ENCODE assay signal across 21 mouse cellular contexts in genomic region chr10:127736916-127737315, GRCm38 (mm10). TPM values are rescaled to one million over a fixed set of nuclear protein-coding genes. Genes with fewer than 3 reads are reported as not detected.
DNase-seq lines count a peak whose midpoint lies in the region; ATAC-seq and TF ChIP-seq lines count a peak whose summit lies in the region.
"Had no signal": no experiment of that assay in that cellular context is flagged by ENCODE, and none has a peak within 500 bp of the region (broad histone marks: within the 10 kb centered on the region; RNA-seq: fewer than 3 reads in every experiment).

No protein-coding gene starts in this region.

- peak overlapping the region; percentile 23 for H3K27ac ChIP-seq in liver, embryonic 12.5 days
- H3K27ac ChIP-seq in liver, embryonic 11.5 days (ENCODE audit: low read depth, low read length), result no peak overlapping the region
- H3K27ac ChIP-seq in bone marrow macrophage, adult 2 months (ENCODE audit: insufficient read depth, low read depth, low read length), result peak overlapping the region; percentile 68
- H3K27ac ChIP-seq in liver, postnatal 0 days (ENCODE audit: low read depth), result peak overlapping the region; percentile 85
- H3K27ac ChIP-seq in midbrain, postnatal 0 days (ENCODE audit: low read depth, low read length), result no peak overlapping the region
- no peak overlapping the region for H3K27ac ChIP-seq in kidney, embryonic 14.5 days (ENCODE audit: low read depth, low read length)
- H3K27ac ChIP-seq: hindbrain, embryonic 10.5 days; limb, embryonic 12.5 days had no signal

- peak; percentile 36 for TF ChIP-seq EP300 in liver, postnatal 0 days (IDR thresholded peaks at IDR 0.05; ENCODE audit: low read depth)

- TF ChIP-seq POLR2A in bone marrow macrophage, adult 2 months (IDR thresholded peaks at IDR 0.05; ENCODE audit: borderline replicate concordance, low read depth, low read length), result no peak

- no peak overlapping the region for H3K4me3 ChIP-seq in liver, embryonic 12.5 days
- no peak overlapping the region for H3K4me3 ChIP-seq in liver, embryonic 11.5 days (ENCODE audit: low read depth, low read length)
- H3K4me3 ChIP-seq in bone marrow macrophage, adult 2 months (ENCODE audit: insufficient read depth, low read length), result no peak overlapping the region
- no peak overlapping the region for H3K4me3 ChIP-seq in liver, postnatal 0 days (ENCODE audit: low read depth, low read length)
- no peak overlapping the region for H3K4me3 ChIP-seq in midbrain, postnatal 0 days (ENCODE audit: low read depth, low read length)
- H3K4me3 ChIP-seq in kidney, embryonic 14.5 days (ENCODE audit: low read length), result no peak overlapping the region
- H3K4me3 ChIP-seq: hindbrain, embryonic 10.5 days; limb, embryonic 12.5 days had no signal

- no peaks in the 10 kb centered on the region for H3K9me3 ChIP-seq in liver, embryonic 12.5 days (replicated peaks)
- no peaks in the 10 kb centered on the region for H3K9me3 ChIP-seq in liver, embryonic 11.5 days (ENCODE audit: control insufficient read depth, low read length)
- no peaks in the 10 kb centered on the region for H3K9me3 ChIP-seq in liver, postnatal 0 days (ENCODE audit: low read length)
- H3K9me3 ChIP-seq in midbrain, postnatal 0 days (ENCODE audit: low read length), result no peaks in the 10 kb centered on the region
- no peaks in the 10 kb centered on the region for H3K9me3 ChIP-seq in kidney, embryonic 14.5 days (ENCODE audit: control insufficient read depth, low read length)
- H3K9me3 ChIP-seq: hindbrain, embryonic 10.5 days had no signal

- peaks cover 8% of the 10 kb centered on the region for H3K36me3 ChIP-seq in liver, embryonic 12.5 days
- H3K36me3 ChIP-seq in liver, embryonic 11.5 days (ENCODE audit: control insufficient read depth, insufficient read depth, low read length), result peaks cover 4% of the 10 kb centered on the region; the same call in 1 of the 2 replicates
- H3K36me3 ChIP-seq in liver, postnatal 0 days (replicated peaks; ENCODE audit: insufficient read depth, low read length), result peaks cover 5% of the 10 kb centered on the region
- H3K36me3 ChIP-seq in midbrain, postnatal 0 days (ENCODE audit: insufficient read depth, low read length), result peaks cover 7% of the 10 kb centered on the region
- peaks cover 7% of the 10 kb centered on the region for H3K36me3 ChIP-seq in kidney, embryonic 14.5 days (ENCODE audit: control insufficient read depth, insufficient read depth, low read length)

- no peak for ATAC-seq in liver, embryonic 12.5 days
- ATAC-seq in liver, embryonic 11.5 days (replicated peaks; ENCODE audit: low FRiP score), result no peak
- no peak for ATAC-seq in liver, postnatal 0 days
- no peak for ATAC-seq in midbrain, postnatal 0 days (ENCODE audit: low FRiP score)
- ATAC-seq in kidney, embryonic 14.5 days (ENCODE audit: low FRiP score, low TSS enrichment), result no peak
- ATAC-seq: activated CD4-positive, CD25-positive, alpha-beta regulatory T cell, adult 4 months; forebrain, embryonic 14.5 days had no signal

- no peak for DNase-seq in liver, embryonic 11.5 days (ENCODE audit: low spot score)
- DNase-seq in liver, postnatal 0 days, result no peak
- DNase-seq in skeletal muscle tissue, adult 2 months (ENCODE audit: low read depth, low spot score), result peak; percentile 13
- no peak for DNase-seq in midbrain, postnatal 0 days (ENCODE audit: low spot score)
- no peak for DNase-seq in testis, postnatal 10 days (ENCODE audit: low spot score)
- DNase-seq: adrenal gland, postnatal 36 days; cerebellum, adult 11-12 months; kidney, adult 18-20 months; right cerebral cortex, postnatal 25 days; thymus, postnatal 36 days had no signal

- H3K4me2 ChIP-seq in liver, embryonic 12.5 days, result peak overlapping the region; percentile 20; the same call in 1 of the 2 replicates
- no peak overlapping the region for H3K4me2 ChIP-seq in liver, embryonic 11.5 days
- 0 out of 2 replicates have a peak overlapping the region, but pooled peaks have one; percentile 40 for H3K4me2 ChIP-seq in liver, postnatal 0 days (ENCODE audit: low read depth, low read length)
- H3K4me2 ChIP-seq in midbrain, postnatal 0 days (ENCODE audit: low read depth, low read length, poor library complexity, severe bottlenecking), result no peak overlapping the region
- no peak overlapping the region for H3K4me2 ChIP-seq in kidney, embryonic 14.5 days (replicated peaks; ENCODE audit: low read depth, low read length)
- H3K4me2 ChIP-seq: heart, embryonic 11.5 days; limb, embryonic 12.5 days had no signal

- WGBS in liver, embryonic 12.5 days (ENCODE audit: insufficient replicate concordance), result 31% methylated on average over 4 of the region's 4 CpGs
- WGBS in liver, embryonic 11.5 days, result 43% methylated on average over 4 of the region's 4 CpGs
- 26% methylated on average over 4 of the region's 4 CpGs for WGBS in liver, postnatal 0 days (ENCODE audit: insufficient replicate concordance)
- 82% methylated on average over 4 of the region's 4 CpGs for WGBS in midbrain, postnatal 0 days
- WGBS in kidney, embryonic 14.5 days, result 75% methylated on average over 4 of the region's 4 CpGs

- peaks cover 87% of the 10 kb centered on the region for H3K4me1 ChIP-seq in liver, embryonic 12.5 days
- H3K4me1 ChIP-seq in liver, embryonic 11.5 days (replicated peaks; ENCODE audit: control insufficient read depth, insufficient read depth, low read length), result peaks cover 41% of the 10 kb centered on the region
- peaks cover 19% of the 10 kb centered on the region for H3K4me1 ChIP-seq in bone marrow macrophage, adult 2 months (ENCODE audit: control insufficient read depth, insufficient read depth, low read length)
- peaks cover 36% of the 10 kb centered on the region for H3K4me1 ChIP-seq in liver, postnatal 0 days (ENCODE audit: insufficient read depth)
- H3K4me1 ChIP-seq in midbrain, postnatal 0 days (ENCODE audit: insufficient read depth, low read length), result no peaks in the 10 kb centered on the region; the same call in 1 of the 2 replicates
- peaks cover 8% of the 10 kb centered on the region for H3K4me1 ChIP-seq in kidney, embryonic 14.5 days (ENCODE audit: control insufficient read depth, insufficient read depth, low read length)

- no peak for TF ChIP-seq CTCF in bone marrow macrophage, adult 2 months (IDR thresholded peaks at IDR 0.05; ENCODE audit: low read depth, low read length)
- no peak for TF ChIP-seq CTCF in liver, postnatal 0 days (IDR thresholded peaks at IDR 0.05; ENCODE audit: low read depth)
- no peak for TF ChIP-seq CTCF in midbrain, postnatal 0 days (IDR thresholded peaks at IDR 0.05)

- H3K9ac ChIP-seq in liver, embryonic 12.5 days, result no peak overlapping the region
- H3K9ac ChIP-seq in liver, embryonic 11.5 days (ENCODE audit: low read depth, low read length), result no peak overlapping the region
- 0 out of 2 replicates have a peak overlapping the region, but pooled peaks have one; percentile 5 for H3K9ac ChIP-seq in liver, postnatal 0 days (replicated peaks)
- no peak overlapping the region for H3K9ac ChIP-seq in midbrain, postnatal 0 days (replicated peaks; ENCODE audit: low read length, poor library complexity, severe bottlenecking)
- no peak overlapping the region for H3K9ac ChIP-seq in kidney, embryonic 14.5 days (ENCODE audit: low read depth, low read length)
- H3K9ac ChIP-seq: limb, embryonic 12.5 days had no signal

- H3K27me3 ChIP-seq in liver, embryonic 12.5 days (replicated peaks), result no peaks in the 10 kb centered on the region
- no peaks in the 10 kb centered on the region for H3K27me3 ChIP-seq in liver, embryonic 11.5 days (replicated peaks; ENCODE audit: control insufficient read depth, insufficient read depth, low read length)
- no peaks in the 10 kb centered on the region for H3K27me3 ChIP-seq in liver, postnatal 0 days (ENCODE audit: insufficient read depth, low read length)
- no peaks in the 10 kb centered on the region for H3K27me3 ChIP-seq in midbrain, postnatal 0 days (ENCODE audit: insufficient read depth, low read length)
- H3K27me3 ChIP-seq in kidney, embryonic 14.5 days (ENCODE audit: control insufficient read depth, insufficient read depth, low read length), result no peaks in the 10 kb centered on the region
- H3K27me3 ChIP-seq: limb, embryonic 12.5 days had no signal

RNA-seq across cellular contexts. Expression of gene Zbtb39, which starts 2.4 kb away (rescaled TPM):
- 1.3 and 1.4 TPM in 2 replicates for polyA plus RNA-seq in liver, embryonic 12.5 days (2016; fragmentation: Nextera tagmentation; extraction: Ambion mirVana)
- polyA plus RNA-seq in liver, embryonic 11.5 days (2014; fragmentation: Nextera tagmentation; extraction: Ambion mirVana), result 2.6 and 2.8 TPM in 2 replicates
- 4.4 and 4.6 TPM in 2 replicates for polyA plus RNA-seq in bone marrow macrophage, adult 2 months (2012; ENCODE audit: insufficient read depth, insufficient read length, missing spikeins)
- polyA plus RNA-seq in liver, postnatal 0 days (2015; fragmentation: Nextera tagmentation; extraction: Ambion mirVana), result 1.0 and 1.1 TPM in 2 replicates
- total RNA-seq in midbrain, postnatal 0 days (2014; rRNA removed), result 13.6 and 15.2 TPM in 2 replicates
- polyA plus RNA-seq in midbrain, postnatal 0 days (2015; fragmentation: Nextera tagmentation; extraction: Ambion mirVana), result 3.0 and 3.1 TPM in 2 replicates
- 6.9 and 7.6 TPM in 2 replicates for polyA plus RNA-seq in kidney, embryonic 14.5 days (2014; fragmentation: Nextera tagmentation; extraction: Ambion mirVana)

RNA-seq across cellular contexts. Expression of gene Tac2, which starts 12.6 kb away (rescaled TPM):
- polyA plus RNA-seq in liver, embryonic 12.5 days (2016; fragmentation: Nextera tagmentation; extraction: Ambion mirVana), result 8.6 and 14.1 TPM in 2 replicates
- 11.2 and 16.0 TPM in 2 replicates for polyA plus RNA-seq in liver, embryonic 11.5 days (2014; fragmentation: Nextera tagmentation; extraction: Ambion mirVana)
- not detected in 2 replicates for polyA plus RNA-seq in bone marrow macrophage, adult 2 months (2012; ENCODE audit: insufficient read depth, insufficient read length, missing spikeins)
- 1.9 and 2.3 TPM in 2 replicates for polyA plus RNA-seq in liver, postnatal 0 days (2015; fragmentation: Nextera tagmentation; extraction: Ambion mirVana)
- total RNA-seq in midbrain, postnatal 0 days (2014; rRNA removed), result 0.27 TPM in 1 of 2 replicates, not detected in the other
- polyA plus RNA-seq in midbrain, postnatal 0 days (2015; fragmentation: Nextera tagmentation; extraction: Ambion mirVana), result 2.0 and 4.5 TPM in 2 replicates
- 1.6 and 2.8 TPM in 2 replicates for polyA plus RNA-seq in kidney, embryonic 14.5 days (2014; fragmentation: Nextera tagmentation; extraction: Ambion mirVana)
- total RNA-seq: gastrocnemius, adult 8-10 months had no signal
- polyA plus RNA-seq: activated CD4-positive, CD25-positive, alpha-beta regulatory T cell, adult 4 months; hindbrain, embryonic 10.5 days had no signal

RNA-seq across cellular contexts. Expression of gene Gpr182, which starts 14.6 kb away (rescaled TPM):
- polyA plus RNA-seq in liver, embryonic 12.5 days (2016; fragmentation: Nextera tagmentation; extraction: Ambion mirVana), result 10.3 and 11.2 TPM in 2 replicates
- 5.0 TPM in 2 replicates for polyA plus RNA-seq in liver, embryonic 11.5 days (2014; fragmentation: Nextera tagmentation; extraction: Ambion mirVana)
- not detected in 2 replicates for polyA plus RNA-seq in bone marrow macrophage, adult 2 months (2012; ENCODE audit: insufficient read depth, insufficient read length, missing spikeins)
- 16.1 and 17.3 TPM in 2 replicates for polyA plus RNA-seq in liver, postnatal 0 days (2015; fragmentation: Nextera tagmentation; extraction: Ambion mirVana)
- total RNA-seq in midbrain, postnatal 0 days (2014; rRNA removed), result 1.6 and 3.2 TPM in 2 replicates
- polyA plus RNA-seq in midbrain, postnatal 0 days (2015; fragmentation: Nextera tagmentation; extraction: Ambion mirVana), result 1.8 and 2.7 TPM in 2 replicates
- polyA plus RNA-seq in kidney, embryonic 14.5 days (2014; fragmentation: Nextera tagmentation; extraction: Ambion mirVana), result 2.0 and 3.7 TPM in 2 replicates
- total RNA-seq: megakaryocyte-erythroid progenitor cell, adult 5-6 weeks had no signal

RNA-seq across cellular contexts. Expression of gene Rdh1, which starts 22.6 kb away (rescaled TPM):
- polyA plus RNA-seq in liver, embryonic 12.5 days (2016; fragmentation: Nextera tagmentation; extraction: Ambion mirVana), result 0.22 and 0.30 TPM in 2 replicates
- polyA plus RNA-seq in liver, embryonic 11.5 days (2014; fragmentation: Nextera tagmentation; extraction: Ambion mirVana), result 0.17 and 0.22 TPM in 2 replicates
- polyA plus RNA-seq in bone marrow macrophage, adult 2 months (2012; ENCODE audit: insufficient read depth, insufficient read length, missing spikeins), result not detected in 2 replicates
- 0.20 TPM in 2 replicates for polyA plus RNA-seq in liver, postnatal 0 days (2015; fragmentation: Nextera tagmentation; extraction: Ambion mirVana)
- 0.11 TPM in 1 of 2 replicates, not detected in the other for total RNA-seq in midbrain, postnatal 0 days (2014; rRNA removed)
- 0.05 TPM in 1 of 2 replicates, not detected in the other for polyA plus RNA-seq in midbrain, postnatal 0 days (2015; fragmentation: Nextera tagmentation; extraction: Ambion mirVana)
- polyA plus RNA-seq in kidney, embryonic 14.5 days (2014; fragmentation: Nextera tagmentation; extraction: Ambion mirVana), result 0.05 and 0.07 TPM in 2 replicates
- polyA plus RNA-seq: forebrain, embryonic 14.5 days; heart, embryonic 11.5 days; hindbrain, embryonic 10.5 days; limb, embryonic 12.5 days had no signal

RNA-seq across cellular contexts. Expression of gene Rdh16f1, which starts 22.7 kb away (rescaled TPM):
- polyA plus RNA-seq in liver, embryonic 12.5 days (2016; fragmentation: Nextera tagmentation; extraction: Ambion mirVana), result 0.11 and 0.18 TPM in 2 replicates
- 0.19 and 0.22 TPM in 2 replicates for polyA plus RNA-seq in liver, embryonic 11.5 days (2014; fragmentation: Nextera tagmentation; extraction: Ambion mirVana)
- not detected in 2 replicates for polyA plus RNA-seq in bone marrow macrophage, adult 2 months (2012; ENCODE audit: insufficient read depth, insufficient read length, missing spikeins)
- polyA plus RNA-seq in liver, postnatal 0 days (2015; fragmentation: Nextera tagmentation; extraction: Ambion mirVana), result 0.69 TPM in 1 of 2 replicates, not detected in the other
- total RNA-seq in midbrain, postnatal 0 days (2014; rRNA removed), result 0.27 TPM in 1 of 2 replicates, not detected in the other
- not detected in 2 replicates for polyA plus RNA-seq in midbrain, postnatal 0 days (2015; fragmentation: Nextera tagmentation; extraction: Ambion mirVana)
- 0.26 TPM in 1 of 2 replicates, not detected in the other for polyA plus RNA-seq in kidney, embryonic 14.5 days (2014; fragmentation: Nextera tagmentation; extraction: Ambion mirVana)
- total RNA-seq: left cerebral cortex, adult 18-20 months; megakaryocyte-erythroid progenitor cell, adult 5-6 weeks had no signal
- polyA plus RNA-seq: forebrain, embryonic 14.5 days; hindbrain, embryonic 10.5 days had no signal

Comparison
In these comparisons a context has a peak if more than half of its experiments do, and no peak if none do; other contexts are left out.
1. H3K27ac ChIP-seq: peak in liver, embryonic 12.5 days (single experiment), bone marrow macrophage, adult 2 months (single experiment) and liver, postnatal 0 days (single experiment); none in liver, embryonic 11.5 days (single experiment), midbrain, postnatal 0 days (single experiment) and kidney, embryonic 14.5 days (single experiment).
2. H3K4me2 ChIP-seq: peak in liver, embryonic 12.5 days (single experiment) and liver, postnatal 0 days (single experiment); none in liver, embryonic 11.5 days (single experiment), midbrain, postnatal 0 days (single experiment) and kidney, embryonic 14.5 days (single experiment).